Mouse (Mus musculus) kidney, embryonic 15.5 days (tissue): ENCODE measurements at regions not wholly inside any gene's neighbourhood (a gene's known extent, or its start where the extent isn't known, plus 50 kb on each side); places are given as distances from the start of the nearest gene placed in this dataset.

Experiments
- ATAC-seq: fragments of 200-750 bp; cut with Nextera tagmentation; replicated peaks from 2 replicates; pipeline ENCODE4 v1.8.0; 2017; ENCODE audit warnings: moderate TSS enrichment; ENCODE audit not compliant: low FRiP score
- H3K27ac ChIP-seq: fragments of 300-500 bp; sonication (generic); 2 replicates; pipeline ENCODE4 v1.5.1; 2015; ENCODE audit warnings: mild to moderate bottlenecking, inconsistent platforms
- H3K27me3 ChIP-seq: fragments of 300-500 bp; sonication (generic); 2 replicates; pipeline ENCODE4 v1.6.1; 2015; ENCODE audit warnings: inconsistent platforms
- H3K36me3 ChIP-seq: fragments of 300-500 bp; sonication (generic); 2 replicates; pipeline ENCODE4 v1.6.1; 2015; ENCODE audit warnings: inconsistent platforms
- H3K4me1 ChIP-seq: fragments of 300-500 bp; sonication (generic); 2 replicates; pipeline ENCODE4 v1.6.1; 2015; ENCODE audit warnings: inconsistent platforms
- H3K4me2 ChIP-seq: fragments of 300-500 bp; sonication (generic); 2 replicates; pipeline ENCODE4 v1.6.1; 2015; ENCODE audit warnings: moderate library complexity, mild to moderate bottlenecking, inconsistent platforms
- H3K4me3 ChIP-seq: fragments of 300-500 bp; sonication (generic); replicated peaks from 2 replicates; pipeline ENCODE4 v1.5.1; 2015; ENCODE audit warnings: mild to moderate bottlenecking, inconsistent platforms
- H3K9ac ChIP-seq: fragments of 300-500 bp; sonication (generic); 2 replicates; pipeline ENCODE4 v1.6.1; 2015; ENCODE audit warnings: mild to moderate bottlenecking, inconsistent platforms
- H3K9me3 ChIP-seq: fragments of 300-500 bp; sonication (generic); replicated peaks from 2 replicates; pipeline ENCODE4 v1.6.1; 2016; ENCODE audit warnings: inconsistent platforms
- WGBS: fragments of 180-500 bp; shearing (Covaris S2); methylation state at CpG from one replicate; pipeline ENCODE4 v1.1.7; 2015; ENCODE audit warnings: mixed read lengths; 5-methylcytosine and 5-hydroxymethylcytosine counted together

DNA sequence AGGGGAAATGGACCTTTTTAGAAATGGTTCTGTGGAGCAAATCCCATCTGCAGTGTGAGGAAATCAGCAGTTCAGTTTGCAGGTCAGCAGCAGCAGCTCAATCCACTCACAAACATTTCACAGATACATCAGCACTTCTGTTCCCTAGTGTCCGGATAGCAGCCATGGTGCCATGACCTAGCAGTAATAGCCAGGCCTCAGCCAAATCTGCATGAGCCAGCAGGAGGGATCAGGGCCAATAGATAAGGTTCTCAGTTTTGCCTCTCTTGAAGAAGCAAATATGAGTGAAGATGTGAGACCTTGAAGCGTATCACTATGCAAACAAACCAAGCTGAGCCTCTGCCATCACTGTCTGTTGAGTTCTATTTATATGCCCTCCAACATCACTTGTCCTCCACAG lies 380.7 kb upstream of the Chrm3 start:
- no peaks in the 10 kb centered on the region for H3K4me1 ChIP-seq
- no peaks in the 10 kb centered on the region for H3K27me3 ChIP-seq
- no peak overlapping the region for H3K9ac ChIP-seq
- ATAC-seq, result no peak
- H3K27ac ChIP-seq, result no peak overlapping the region
- no peaks in the 10 kb centered on the region for H3K36me3 ChIP-seq
- no peak overlapping the region for H3K4me2 ChIP-seq
- 84% methylated on average over 2 of the region's 2 CpGs for WGBS
- H3K9me3 ChIP-seq, result no peaks in the 10 kb centered on the region
- no peak overlapping the region for H3K4me3 ChIP-seq

DNA sequence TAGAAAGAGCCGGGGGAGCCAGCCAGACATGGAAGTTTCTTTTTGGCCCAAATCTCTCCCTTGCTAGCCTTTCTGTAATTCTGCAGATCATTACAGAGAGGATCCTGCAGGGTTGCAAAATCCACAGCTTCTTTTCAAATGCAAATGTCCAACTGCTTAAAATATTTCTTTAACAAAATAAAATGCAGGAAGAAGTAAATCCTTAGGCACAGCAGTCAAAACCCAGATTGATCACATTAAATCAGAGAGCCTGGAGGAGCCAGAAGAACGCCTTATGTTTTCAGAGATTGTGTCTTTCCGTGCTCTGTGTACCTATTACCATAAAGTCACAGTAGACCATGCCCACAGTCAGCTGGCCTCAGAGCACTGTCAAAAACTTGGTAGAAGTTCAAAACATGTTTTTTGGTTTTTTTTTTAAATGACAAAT lies 365.1 kb upstream of the Chrm3 start:
- Histone ChIP-seq H3K36me3 (no peaks in the 10 kb centered on the region), H3K9me3 (no peaks in the 10 kb centered on the region), H3K27ac (no peak overlapping the region), H3K27me3 (no peaks in the 10 kb centered on the region), H3K4me1 (no peaks in the 10 kb centered on the region), H3K4me3 (no peak overlapping the region), H3K4me2 (no peak overlapping the region), H3K9ac (no peak overlapping the region)
- ATAC-seq, result no peak
- WGBS, result 59% methylated on average over 3 of the region's 3 CpGs

DNA sequence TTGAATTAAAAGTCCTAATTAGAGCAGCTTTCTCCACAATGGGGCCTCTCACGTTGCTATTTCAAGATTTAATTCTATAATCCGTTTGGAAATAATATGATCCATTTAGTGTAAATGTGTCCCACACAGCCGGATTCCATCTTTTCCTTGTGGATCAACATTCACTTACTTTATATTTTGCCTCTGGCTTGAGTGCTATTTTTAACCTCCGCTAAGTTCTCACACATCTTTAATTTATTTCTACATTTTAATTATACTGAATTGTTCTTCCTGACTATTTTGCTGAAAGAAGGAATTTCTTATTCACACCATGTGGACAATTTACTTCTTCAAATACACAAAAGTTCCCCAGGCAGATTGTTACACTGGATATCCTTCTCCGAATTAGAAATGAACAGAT lies 364.7 kb upstream of the Chrm3 start:
- Histone ChIP-seq H3K4me2 (no peak overlapping the region), H3K4me1 (no peaks in the 10 kb centered on the region), H3K27me3 (no peaks in the 10 kb centered on the region), H3K4me3 (no peak overlapping the region), H3K36me3 (no peaks in the 10 kb centered on the region), H3K9me3 (no peaks in the 10 kb centered on the region), H3K9ac (no peak overlapping the region), H3K27ac (no peak overlapping the region)
- WGBS, result 61% methylated on average over 5 of the region's 5 CpGs
- no peak for ATAC-seq

DNA sequence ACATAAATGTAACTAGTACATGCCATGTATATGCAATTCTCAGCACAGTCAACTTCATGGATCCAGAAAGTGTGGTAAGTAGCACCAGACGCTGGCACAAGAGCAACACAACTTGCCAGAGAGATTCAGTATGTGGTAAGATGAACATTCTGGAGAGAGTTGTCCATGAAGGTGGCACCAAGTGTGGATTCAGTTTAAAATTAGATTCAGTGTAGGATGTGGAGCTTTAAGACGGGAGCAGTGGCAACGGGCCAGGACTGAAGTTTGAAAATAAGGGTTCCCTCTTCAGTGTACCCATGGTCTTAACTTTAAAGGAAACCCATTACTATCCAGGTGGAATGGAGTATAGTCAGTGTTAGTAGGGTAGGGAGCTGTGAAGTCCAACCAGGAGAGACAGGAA lies 360.0 kb upstream of the Chrm3 start:
- Histone ChIP-seq H3K9me3 (no peaks in the 10 kb centered on the region), H3K9ac (no peak overlapping the region), H3K4me2 (no peak overlapping the region), H3K4me1 (no peaks in the 10 kb centered on the region), H3K4me3 (no peak overlapping the region), H3K36me3 (no peaks in the 10 kb centered on the region), H3K27me3 (no peaks in the 10 kb centered on the region), H3K27ac (no peak overlapping the region)
- ATAC-seq, result no peak
- 94% methylated on average over 3 of the region's 3 CpGs for WGBS

DNA sequence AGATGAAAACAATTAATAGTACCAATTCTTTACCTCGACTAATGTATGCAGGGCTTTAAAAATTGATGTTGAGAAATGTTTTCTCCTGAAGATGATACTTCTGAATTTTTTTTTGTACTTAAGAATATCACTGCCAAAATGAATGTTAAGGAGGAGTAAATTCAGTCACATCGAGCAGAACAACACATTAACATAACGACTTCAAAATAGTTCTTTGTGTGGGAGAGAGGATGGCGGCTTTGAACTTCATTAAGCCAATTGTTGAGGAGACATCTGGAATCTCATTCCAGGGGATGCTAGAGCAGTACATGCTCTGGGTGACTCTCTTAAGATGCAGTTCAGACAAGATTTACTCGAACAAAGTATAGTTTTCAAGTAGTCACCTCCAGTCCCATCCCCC lies 350.8 kb upstream of the Chrm3 start:
- Histone ChIP-seq H3K27me3 (no peaks in the 10 kb centered on the region), H3K27ac (no peak overlapping the region), H3K9me3 (no peaks in the 10 kb centered on the region), H3K4me1 (peaks cover 5% of the 10 kb centered on the region; the same call in 1 of the 2 replicates), H3K4me2 (no peak overlapping the region), H3K4me3 (no peak overlapping the region), H3K36me3 (no peaks in the 10 kb centered on the region), H3K9ac (no peak overlapping the region)
- ATAC-seq, result no peak
- 75% methylated on average over 5 of the region's 5 CpGs for WGBS

DNA sequence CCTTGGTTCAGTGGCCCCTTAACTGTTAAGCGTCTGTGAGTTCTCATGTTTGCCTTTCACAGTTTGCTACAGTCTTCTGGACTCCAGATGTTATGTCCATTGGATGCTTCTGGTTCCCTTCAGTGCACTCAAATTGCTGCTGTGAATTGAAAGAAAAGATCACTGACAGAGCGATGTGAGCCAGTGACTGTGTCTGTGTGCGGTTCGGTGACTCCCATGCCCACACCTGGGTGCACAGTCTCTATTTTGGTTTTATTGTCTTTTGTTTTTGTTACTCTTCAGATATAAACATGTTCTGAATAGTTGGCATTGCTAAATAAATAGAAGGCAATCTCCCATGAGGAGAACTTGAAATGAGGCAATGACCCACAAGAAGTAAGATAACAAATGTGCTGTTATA lies 350.3 kb upstream of the Chrm3 start:
- no peaks in the 10 kb centered on the region for H3K36me3 ChIP-seq
- no peaks in the 10 kb centered on the region for H3K9me3 ChIP-seq
- no peak overlapping the region for H3K9ac ChIP-seq
- H3K4me3 ChIP-seq, result no peak overlapping the region
- peak; percentile 83 for ATAC-seq
- H3K4me1 ChIP-seq, result peaks cover 5% of the 10 kb centered on the region; the same call in 1 of the 2 replicates
- H3K4me2 ChIP-seq, result no peak overlapping the region
- no peak overlapping the region for H3K27ac ChIP-seq
- whole genome bisulfite sequencing, result 64% methylated on average over 4 of the region's 4 CpGs
- H3K27me3 ChIP-seq, result no peaks in the 10 kb centered on the region

DNA sequence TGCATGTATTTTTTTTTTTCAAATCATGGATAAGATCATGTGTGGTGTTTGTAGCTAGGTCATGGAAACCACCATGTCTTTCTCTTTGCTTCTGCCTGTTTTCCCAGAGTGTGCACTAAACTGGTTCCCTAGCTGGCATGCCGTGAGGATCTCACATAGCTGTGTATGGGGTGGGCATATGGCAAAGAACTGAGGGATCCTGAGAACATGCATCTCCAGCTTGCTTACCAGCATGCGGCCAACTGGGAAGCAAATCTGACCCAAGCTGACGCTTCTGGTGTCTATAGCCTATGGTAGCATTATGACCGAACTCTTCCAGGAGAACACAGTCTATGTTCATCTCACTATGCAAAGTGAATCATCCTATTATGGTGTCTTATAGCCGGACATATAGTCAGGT lies 336.5 kb upstream of the Chrm3 start:
- Histone ChIP-seq H3K9me3 (no peaks in the 10 kb centered on the region), H3K27me3 (no peaks in the 10 kb centered on the region), H3K27ac (no peak overlapping the region), H3K4me3 (no peak overlapping the region), H3K36me3 (no peaks in the 10 kb centered on the region), H3K9ac (no peak overlapping the region), H3K4me2 (no peak overlapping the region), H3K4me1 (no peaks in the 10 kb centered on the region)
- 92% methylated on average over 5 of the region's 5 CpGs for WGBS
- ATAC-seq, result no peak

DNA sequence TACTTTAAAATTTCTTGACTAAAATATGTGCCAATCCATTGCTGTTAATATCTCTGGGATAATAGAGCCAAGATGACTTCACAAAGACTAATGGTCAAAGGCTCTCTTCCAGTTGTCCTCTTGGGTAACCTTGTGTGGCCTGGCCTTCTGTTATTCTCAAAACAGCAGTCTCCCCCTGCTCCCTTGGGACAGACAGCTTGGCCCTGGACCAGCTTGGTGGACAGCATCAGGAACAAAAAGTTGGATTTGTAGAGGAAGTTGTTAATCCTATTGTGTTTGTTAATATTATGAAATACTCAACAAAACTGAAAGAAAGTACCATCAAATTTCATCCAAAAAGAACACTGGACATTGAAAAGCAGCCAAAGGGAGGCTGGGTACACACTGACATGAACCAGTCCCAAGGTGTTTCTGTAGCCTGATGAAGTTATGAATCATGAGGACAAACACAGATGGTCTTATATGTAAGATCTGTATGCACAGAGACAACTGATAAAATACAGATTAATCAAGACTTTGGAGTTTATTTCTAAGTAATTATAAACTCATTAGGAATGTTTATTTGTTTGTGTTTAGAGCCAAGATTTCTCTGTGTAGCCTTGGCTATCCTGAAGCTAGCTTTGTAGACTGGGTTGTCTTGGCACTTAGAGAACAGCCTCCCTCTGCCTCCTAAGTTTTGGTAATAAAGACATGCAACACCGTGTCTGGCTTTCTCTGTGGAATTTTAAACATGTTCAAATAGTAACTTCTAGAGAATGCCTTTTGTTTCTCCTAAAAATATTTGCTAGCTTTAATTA lies 335.7 kb upstream of the Chrm3 start:
- no peak for ATAC-seq
- Histone ChIP-seq H3K4me1 (no peaks in the 10 kb centered on the region), H3K9ac (no peak overlapping the region), H3K36me3 (no peaks in the 10 kb centered on the region), H3K9me3 (no peaks in the 10 kb centered on the region), H3K4me2 (no peak overlapping the region), H3K27me3 (no peaks in the 10 kb centered on the region), H3K4me3 (no peak overlapping the region), H3K27ac (no peak overlapping the region)
- WGBS, result 76% methylated on average over 1 of the region's 1 CpGs

DNA sequence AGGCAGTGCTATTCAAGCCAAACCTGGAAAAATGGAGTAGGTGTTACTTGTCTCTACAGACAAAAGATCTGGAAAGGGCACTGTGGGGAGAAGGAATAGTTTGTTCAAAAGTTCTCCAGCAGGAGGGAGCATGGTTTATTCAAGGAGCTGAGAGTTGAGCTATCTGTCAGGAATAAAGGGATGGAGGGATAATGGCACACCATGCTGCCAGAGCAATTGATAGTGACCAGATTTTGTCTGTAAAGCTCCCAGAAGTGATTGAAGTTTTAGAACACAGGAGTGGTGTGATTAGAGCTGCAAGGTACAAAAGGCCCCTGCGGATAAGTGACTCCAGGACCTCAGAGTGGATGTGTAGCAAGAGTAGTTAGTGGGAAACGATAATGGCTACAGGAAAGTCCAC lies 330.7 kb upstream of the Chrm3 start:
- ATAC-seq, result no peak
- H3K36me3 ChIP-seq, result no peaks in the 10 kb centered on the region
- no peak overlapping the region for H3K4me3 ChIP-seq
- no peaks in the 10 kb centered on the region for H3K4me1 ChIP-seq
- no peak overlapping the region for H3K4me2 ChIP-seq
- no peaks in the 10 kb centered on the region for H3K27me3 ChIP-seq
- H3K9me3 ChIP-seq, result no peaks in the 10 kb centered on the region
- no peak overlapping the region for H3K27ac ChIP-seq
- WGBS, result 74% methylated on average over 2 of the region's 2 CpGs
- no peak overlapping the region for H3K9ac ChIP-seq

DNA sequence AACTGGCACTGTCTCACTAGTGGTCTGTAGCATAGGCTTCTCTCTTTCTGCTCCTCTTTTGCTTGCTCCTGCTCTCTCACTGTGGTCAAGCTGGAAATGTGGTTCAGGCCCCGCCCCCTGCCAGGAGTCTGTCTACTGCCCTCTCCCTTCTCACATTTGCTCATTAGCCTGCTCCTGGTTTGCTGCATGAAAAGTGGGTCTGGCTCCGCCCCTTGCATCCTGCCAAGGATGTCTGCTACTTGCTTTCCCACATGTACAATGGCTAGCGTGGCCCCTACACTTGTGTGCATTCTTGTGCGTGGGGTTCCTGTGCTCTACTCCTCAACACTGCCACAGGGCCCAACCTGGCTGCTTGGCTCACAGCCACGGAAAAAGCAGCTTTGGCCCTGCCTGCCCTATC lies 326.7 kb upstream of the Chrm3 start:
- Histone ChIP-seq H3K27me3 (no peaks in the 10 kb centered on the region), H3K27ac (no peak overlapping the region), H3K4me3 (no peak overlapping the region), H3K36me3 (no peaks in the 10 kb centered on the region), H3K9me3 (no peaks in the 10 kb centered on the region), H3K4me1 (no peaks in the 10 kb centered on the region), H3K9ac (no peak overlapping the region), H3K4me2 (no peak overlapping the region)
- ATAC-seq, result peak; percentile 66
- WGBS, result 70% methylated on average over 5 of the region's 5 CpGs

DNA sequence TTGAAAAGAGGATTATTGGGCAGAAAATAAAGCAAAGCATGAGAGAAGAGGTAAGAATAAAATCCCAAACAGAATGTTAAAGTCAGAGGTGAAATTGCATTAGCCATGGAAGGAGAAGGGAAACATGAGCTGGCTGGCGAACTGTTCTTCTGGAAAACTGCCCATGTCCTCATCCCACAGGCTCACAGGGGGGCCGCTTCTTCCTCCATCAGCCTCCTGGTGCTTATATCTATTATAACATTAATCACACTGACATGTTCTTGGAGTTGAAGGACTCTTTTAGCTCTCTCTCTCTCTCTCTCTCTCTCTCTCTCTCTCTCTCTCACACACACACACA lies 293.4 kb upstream of the Chrm3 start:
- no peaks in the 10 kb centered on the region for H3K36me3 ChIP-seq
- WGBS, result 22% methylated on average over 2 of the region's 2 CpGs
- H3K27ac ChIP-seq, result peak overlapping the region; percentile 61
- ATAC-seq, result peak; percentile 88
- H3K4me2 ChIP-seq, result no peak overlapping the region
- H3K9ac ChIP-seq, result no peak overlapping the region
- no peaks in the 10 kb centered on the region for H3K27me3 ChIP-seq
- no peaks in the 10 kb centered on the region for H3K9me3 ChIP-seq
- H3K4me1 ChIP-seq, result 0 out of 2 replicates have a peak, but pooled peaks cover 4% of the 10 kb centered on the region
- no peak overlapping the region for H3K4me3 ChIP-seq

DNA sequence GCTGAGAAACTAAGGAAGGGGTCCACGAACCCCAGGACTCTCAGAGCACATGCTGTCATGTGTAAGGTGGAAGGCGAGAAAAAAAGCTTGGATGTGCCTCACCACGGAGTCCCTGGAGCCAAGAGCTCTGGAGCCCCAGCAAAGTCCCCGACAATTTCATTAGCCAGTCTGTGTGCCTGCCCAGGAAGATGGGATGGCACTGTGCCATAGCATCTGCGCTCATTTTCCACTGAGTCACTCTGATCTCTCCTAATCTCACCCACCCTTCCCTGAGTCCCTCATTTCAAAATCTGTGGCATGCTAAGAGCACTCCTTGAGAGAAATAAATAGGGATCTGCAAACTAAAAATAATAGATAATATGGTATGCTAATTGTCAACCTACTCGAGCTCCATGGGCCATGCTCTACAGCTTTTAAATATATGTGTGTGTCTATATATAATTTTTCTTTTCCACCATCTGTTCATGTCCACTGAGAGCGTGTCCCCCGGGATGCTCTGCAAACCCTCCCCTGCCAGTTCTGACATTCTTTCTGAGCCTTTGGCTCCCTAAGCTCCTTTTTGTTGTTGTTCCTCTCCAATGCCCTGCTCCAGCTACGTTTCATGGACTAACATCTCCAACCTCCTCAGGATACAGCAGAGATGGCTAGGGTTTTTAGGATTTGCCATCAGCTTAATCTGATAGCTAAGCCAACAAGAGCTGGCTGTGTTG lies 292.9 kb upstream of the Chrm3 start:
- peak; percentile 89 for ATAC-seq
- no peak overlapping the region for H3K4me3 ChIP-seq
- H3K36me3 ChIP-seq, result no peaks in the 10 kb centered on the region
- 55% methylated on average over 9 of the region's 9 CpGs for WGBS
- 0 out of 2 replicates have a peak, but pooled peaks cover 4% of the 10 kb centered on the region for H3K4me1 ChIP-seq
- no peak overlapping the region for H3K9ac ChIP-seq
- H3K9me3 ChIP-seq, result no peaks in the 10 kb centered on the region
- H3K4me2 ChIP-seq, result no peak overlapping the region
- no peaks in the 10 kb centered on the region for H3K27me3 ChIP-seq
- peak overlapping the region; percentile 61 for H3K27ac ChIP-seq
